Mouse (Mus musculus) lung, postnatal 0 days (tissue): ENCODE measurements around the gene Nkg7.

Source experiments
- CTCF ChIP-seq: IDR thresholded peaks from 2 replicates; pipeline ENCODE4 v1.5.1; 2016; ENCODE audit warnings: antibody characterized with exemption, mild to moderate bottlenecking
- EP300 ChIP-seq: IDR thresholded peaks from 2 replicates; pipeline ENCODE4 v1.6.1; 2016; ENCODE audit warnings: antibody characterized with exemption, mild to moderate bottlenecking, control low read depth

- TF ChIP-seq CTCF (no peak), EP300 (no peak)
Observed at GRCm38 (mm10) chr7:43429500-43429899, 7.4 kb upstream of the Nkg7 start.
